Mouse (Mus musculus) left cerebral cortex, adult 9 months (tissue): Measurements from ENCODE around the gene Th.

ENCODE experiments used
- DNase-seq, 2 experiments: peaks; one replicate each; pipeline ENCODE4 v3.0.0; 2022; ENCODE audit warnings: low spot score in 2 of 2

Gene Th

DNA sequence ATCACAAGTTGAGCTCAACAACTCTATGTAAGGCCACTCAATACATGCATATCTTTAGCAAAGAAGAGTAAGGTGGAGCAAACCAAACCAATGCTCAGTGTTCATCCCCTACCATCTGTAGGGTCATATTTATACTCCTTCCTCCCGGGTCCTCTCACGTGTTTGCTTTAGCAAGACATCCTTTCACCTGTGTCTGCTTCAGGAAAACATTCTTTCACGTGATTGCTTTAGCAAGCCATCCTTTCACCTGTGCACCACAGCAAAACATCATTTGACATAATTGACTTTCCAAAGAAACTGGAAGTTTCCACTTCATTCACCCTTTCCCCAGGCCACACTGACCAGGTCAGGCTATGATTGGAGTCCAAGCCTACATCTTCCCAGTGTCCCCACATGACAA lies at the start of gene Th:
Gene Th, minus strand, starts transcription at position 101 of the 400 bp plus-strand sequence.
- no peak for DNase-seq

DNA sequence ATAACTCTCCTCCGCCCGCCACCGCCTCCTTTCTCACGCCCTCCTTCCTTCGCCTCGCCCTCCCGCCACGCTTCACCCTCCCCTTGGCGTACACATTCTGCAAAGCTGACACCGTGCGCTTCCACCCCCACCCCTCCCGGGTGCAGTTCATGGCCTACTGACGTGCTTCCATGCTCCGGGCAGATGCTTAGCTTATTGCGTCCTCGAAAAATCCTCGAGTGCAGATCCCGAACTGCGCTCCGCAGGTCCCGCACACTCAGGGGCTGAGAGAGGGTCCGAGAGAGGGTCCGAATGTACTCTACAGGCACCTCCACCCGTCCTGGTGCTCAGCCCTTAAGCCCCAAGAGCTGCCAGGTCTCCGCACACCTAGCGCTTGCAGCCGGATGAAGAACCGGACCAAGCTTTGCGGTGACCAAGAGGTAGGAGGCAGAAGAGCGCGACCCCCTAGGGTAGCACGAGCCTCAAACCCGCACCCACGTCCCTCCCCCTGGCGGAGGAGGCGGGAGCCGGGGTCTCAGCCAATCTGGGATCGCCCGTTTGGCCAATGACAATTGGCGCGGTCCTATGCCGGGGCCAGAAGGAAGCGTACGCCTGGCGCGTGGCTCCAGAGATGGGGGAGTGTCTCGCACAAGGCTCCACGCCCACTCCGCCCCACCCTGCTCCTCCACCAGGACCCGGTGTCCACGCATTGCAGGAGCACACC lies 38.0 kb upstream of the Th start, which contains the start of gene Ascl2:
Gene Ascl2, minus strand, starts transcription at position 456 of the 703 bp plus-strand sequence.
- no peak for DNase-seq

- peak in 1 of 2 experiments; percentile 62 for DNase-seq
Measured at GRCm38 (mm10) chr7:142967884-142968808, 37.2 kb upstream of the Th start.

GRCm38 (mm10) chr7:142967414-142967883 lies 36.5 kb upstream of the Th start:
- DNase-seq = no peak

GRCm38 (mm10) chr7:142959752-142960151 lies 28.8 kb upstream of the Th start:
- no peak for DNase-seq

GRCm38 (mm10) chr7:142958817-142959216 lies 27.9 kb upstream of the Th start:
- DNase-seq = no peak

GRCm38 (mm10) chr7:142956018-142956417 lies 25.1 kb upstream of the Th start:
- DNase-seq = no peak

DNA sequence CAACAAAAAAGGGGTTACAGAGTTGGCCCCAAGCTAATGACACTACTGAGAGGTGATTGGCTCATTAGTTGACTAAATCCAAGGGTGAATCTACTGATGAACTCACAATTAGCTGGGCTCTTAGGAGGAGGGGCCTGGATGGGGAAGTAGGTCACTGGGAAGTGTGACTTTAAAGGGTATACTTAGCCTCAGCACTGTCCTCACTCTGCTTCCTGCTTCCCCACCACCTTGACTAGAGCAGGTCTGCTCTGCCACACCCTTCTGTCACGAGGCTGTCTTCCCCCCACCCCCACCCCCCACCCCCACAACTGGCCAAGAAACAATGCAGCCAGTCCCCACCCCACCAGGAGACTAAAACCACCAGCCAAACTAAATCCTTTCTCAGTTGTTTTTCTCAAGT lies 18.6 kb upstream of the Th start:
- no peak for DNase-seq

- no peak for DNase-seq
Measured at GRCm38 (mm10) chr7:142937631-142938030, 6.7 kb upstream of the Th start.

- no peak for DNase-seq
Measured at GRCm38 (mm10) chr7:142935708-142936107, 4.8 kb upstream of the Th start.

- DNase-seq = no peak
Measured at GRCm38 (mm10) chr7:142932469-142932868, 1.5 kb upstream of the Th start.

- DNase-seq = no peak
Measured at GRCm38 (mm10) chr7:142929516-142929915, 1.4 kb downstream of the Th start.

- no peak for DNase-seq
Measured at GRCm38 (mm10) chr7:142927293-142927692, 3.6 kb downstream of the Th start.

GRCm38 (mm10) chr7:142918641-142919628 lies 12.0 kb downstream of the Th start:
- peak; percentile 38 to 88 for DNase-seq

DNA sequence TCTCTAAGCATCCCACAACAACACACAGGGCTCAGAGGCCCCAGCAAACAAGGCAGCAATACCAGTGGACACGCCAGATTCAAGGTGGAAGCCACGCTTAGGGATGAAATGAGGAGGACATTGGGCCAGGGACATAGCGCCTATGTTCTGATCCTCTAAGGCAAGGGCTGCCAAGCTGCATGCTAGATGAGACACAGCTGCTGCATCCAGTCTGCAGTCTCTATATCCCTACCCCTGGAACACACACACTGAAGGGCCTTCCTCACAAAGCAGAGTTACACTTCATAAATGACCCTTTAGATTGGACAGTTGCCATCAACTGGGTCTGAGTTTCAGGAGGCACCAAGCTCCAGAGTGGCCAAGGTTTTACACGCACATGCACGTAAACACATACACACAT lies 13.3 kb downstream of the Th start:
- DNase-seq = no peak

GRCm38 (mm10) chr7:142916178-142916577 lies 14.8 kb downstream of the Th start:
- DNase-seq = no peak

DNA sequence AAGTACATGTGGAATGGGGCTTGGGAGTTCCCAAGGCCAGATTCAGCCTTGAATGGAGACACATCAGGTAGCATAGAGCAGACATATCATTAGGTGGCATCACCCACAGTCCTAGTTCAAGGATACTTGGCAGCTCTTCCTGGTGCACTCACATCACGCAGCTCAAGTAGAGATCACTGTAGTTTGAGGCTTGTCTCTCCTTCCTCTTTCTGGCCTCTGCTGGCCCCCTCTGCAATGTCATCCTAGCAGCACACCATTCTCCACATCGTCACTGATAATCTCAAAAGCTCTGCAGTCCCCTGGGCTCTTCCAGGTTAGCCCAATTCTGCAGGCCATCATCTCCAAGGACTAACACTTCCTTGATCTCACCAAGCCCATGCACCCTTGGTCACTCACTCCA lies 19.2 kb downstream of the Th start:
- DNase-seq = no peak

- DNase-seq = no peak
Measured at GRCm38 (mm10) chr7:142910104-142910503, 20.8 kb downstream of the Th start.

DNA sequence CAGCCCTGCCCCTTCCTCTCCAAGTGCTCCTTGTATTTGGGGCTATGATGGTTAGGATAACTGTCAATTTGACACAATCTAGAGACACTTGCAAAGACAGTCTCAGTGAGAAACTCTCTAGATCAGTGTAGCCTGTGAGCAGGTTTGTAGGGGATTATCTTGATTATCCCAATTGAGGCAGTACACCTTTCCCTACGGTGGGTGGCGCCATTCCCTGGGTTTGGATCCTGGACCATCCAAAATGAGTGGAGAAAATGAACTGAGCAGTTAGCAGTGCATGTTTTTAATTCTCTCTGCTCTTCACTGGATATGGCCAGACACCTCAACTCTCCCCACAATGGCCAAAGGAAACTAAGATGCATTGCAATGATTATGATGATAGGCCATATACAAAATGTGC lies 21.3 kb downstream of the Th start:
- no peak for DNase-seq

DNA sequence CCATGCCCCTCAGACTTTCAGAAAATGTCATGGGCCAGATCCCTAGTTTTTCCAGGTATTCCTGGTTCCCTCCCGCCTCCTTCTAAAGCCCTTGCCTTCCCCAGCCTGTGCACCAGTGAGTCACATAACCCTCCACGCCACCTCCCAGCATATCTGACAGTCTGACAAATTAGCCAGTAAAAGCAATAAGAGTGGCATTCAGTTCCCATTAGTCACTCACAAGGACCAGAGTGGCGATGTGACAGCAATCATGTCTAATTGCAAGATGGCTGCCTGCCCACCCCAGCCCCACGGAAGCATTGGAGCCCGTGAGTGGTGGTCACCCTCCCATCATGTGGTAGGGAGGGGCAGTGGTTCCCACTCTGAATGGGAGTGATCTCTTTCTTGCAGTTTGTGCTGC lies 25.3 kb downstream of the Th start:
- no peak for DNase-seq

- DNase-seq = no peak
Measured at GRCm38 (mm10) chr7:142904331-142904730, 26.6 kb downstream of the Th start.

DNA sequence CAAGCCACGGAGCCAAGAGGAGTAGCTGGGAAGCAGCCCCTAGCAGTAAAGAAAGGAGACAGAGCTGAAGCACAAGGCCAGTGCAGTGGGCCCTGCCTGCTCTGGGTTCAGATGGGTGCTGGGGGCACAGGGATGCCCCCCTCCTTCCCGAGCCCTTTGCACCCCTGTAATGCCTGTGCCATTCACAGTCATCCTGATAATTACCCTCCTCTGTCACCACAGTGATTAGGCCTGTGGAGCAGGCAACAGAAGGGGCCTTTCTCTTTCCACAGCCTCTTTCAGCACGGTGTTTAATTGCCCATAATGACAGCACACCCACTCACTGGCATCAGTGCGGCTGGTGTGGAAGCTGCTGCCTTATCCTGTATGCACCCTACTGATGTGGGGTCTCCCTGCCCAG lies 28.0 kb downstream of the Th start:
- no peak for DNase-seq
